Mouse (Mus musculus) cortical plate, adult 2 months (tissue): ENCODE results near the gene Trpv1.

Experiments
- CTCF ChIP-seq: fragments of 200-500 bp; IDR thresholded peaks from 2 replicates; pipeline ENCODE4 v1.5.1; 2011; ENCODE audit warnings: mild to moderate bottlenecking, control low read depth, low read length; ENCODE audit not compliant: insufficient read depth; ENCODE audit errors: extremely low read depth
- POLR2A ChIP-seq: fragments of 200-500 bp; IDR thresholded peaks from 2 replicates; pipeline ENCODE4 v1.6.1; 2011; ENCODE audit warnings: mild to moderate bottlenecking, low read length, control low read depth; ENCODE audit not compliant: insufficient read depth; ENCODE audit errors: extremely low read depth

GRCm38 (mm10) chr11:73242199-73242598, 8.1 kb downstream of the Trpv1 start:
- TF ChIP-seq CTCF (no peak), POLR2A (no peak)
